Mouse (Mus musculus) CH12.LX (cell line): Measurements from ENCODE around the gene Ins2.

ENCODE experiments used
- CTCF ChIP-seq, 2 experiments: IDR thresholded peaks in 1 of 2; conservative IDR thresholded peaks in 1 of 2; 2 replicates each; pipeline ENCODE4 v1.5.1; 2011 to 2012; ENCODE audit warnings: low read depth in 2 of 2, low read length in 2 of 2, improper control_type of control experiment in 1 of 2, inconsistent platforms in 1 of 2, mild to moderate bottlenecking in 1 of 2, moderate library complexity in 1 of 2
- JUND ChIP-seq: conservative IDR thresholded peaks from 2 replicates; pipeline ENCODE4 v1.6.1; 2011; ENCODE audit warnings: low read depth, low read length, improper control_type of control experiment
- NELFE ChIP-seq: IDR thresholded peaks from 2 replicates; pipeline ENCODE4 v1.6.1; 2011; ENCODE audit warnings: low read depth, low read length, improper control_type of control experiment
- POLR2A ChIP-seq: IDR thresholded peaks from 2 replicates; pipeline ENCODE4 v1.6.1; 2011; ENCODE audit warnings: low read depth, mild to moderate bottlenecking, improper control_type of control experiment, low read length
- SIN3A ChIP-seq: IDR thresholded peaks from 2 replicates; pipeline ENCODE4 v1.6.1; 2012; ENCODE audit warnings: low read length, improper control_type of control experiment, inconsistent platforms
- ZNF384 ChIP-seq: IDR thresholded peaks from 2 replicates; pipeline ENCODE4 v1.6.1; 2012; ENCODE audit warnings: low read depth, low read length, improper control_type of control experiment, inconsistent platforms

DNA sequence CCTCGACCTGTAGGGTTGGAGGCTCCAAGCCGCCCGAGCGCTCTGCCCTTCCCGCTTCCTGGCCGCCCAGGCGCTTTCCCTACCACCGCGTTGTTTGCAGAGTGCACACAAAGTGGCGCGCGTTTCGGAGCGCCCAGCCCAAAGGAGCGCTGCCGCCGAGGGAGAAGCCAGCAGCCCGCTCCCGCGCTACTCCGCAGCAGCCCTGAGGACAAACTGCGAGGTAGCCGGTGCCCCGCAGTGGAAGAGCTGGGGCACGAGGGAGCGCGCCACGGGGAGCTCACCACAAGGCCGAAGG is 82.6 kb downstream of the Ins2 start:
- TF ChIP-seq JUND (no peak), CTCF (conservative IDR thresholded peaks at IDR 0.05 in 1 of 2, IDR thresholded peaks at IDR 0.05 in 1 of 2; ENCODE audit: low read depth in 2 of 2, low read length in 2 of 2) (no peak), ZNF384 (no peak), POLR2A (no peak), SIN3A (no peak), NELFE (no peak)
